Mouse (Mus musculus) bone marrow macrophage, adult 2 months (primary cell): Measurements from ENCODE around the gene F830045P16Rik. TPM values are rescaled to one million over a fixed set of nuclear protein-coding genes. Genes with fewer than 3 reads are reported as not detected.
"Not testable (repeated sequence)": the region's sequence is repeated elsewhere in the genome, so short reads cannot be mapped to it uniquely, and the experiment has no call there.

ENCODE experiments used
- H3K27ac ChIP-seq: 2 replicates; pipeline ENCODE4 v1.5.1; 2012; ENCODE audit warnings: low read depth, low read length; ENCODE audit not compliant: insufficient read depth
- H3K4me1 ChIP-seq: 2 replicates; pipeline ENCODE4 v1.6.1; 2012; ENCODE audit warnings: low read length; ENCODE audit not compliant: control insufficient read depth, insufficient read depth
- H3K4me3 ChIP-seq: 2 replicates; pipeline ENCODE4 v1.5.1; 2012; ENCODE audit warnings: mild to moderate bottlenecking, low read length, moderate library complexity; ENCODE audit not compliant: insufficient read depth
- CTCF ChIP-seq: IDR thresholded peaks from 2 replicates; pipeline ENCODE4 v1.5.1; 2012; ENCODE audit warnings: low read depth, mild to moderate bottlenecking, low read length, moderate library complexity
- POLR2A ChIP-seq: IDR thresholded peaks from 2 replicates; pipeline ENCODE4 v1.6.1; 2012; ENCODE audit warnings: mild to moderate bottlenecking, low read depth, low read length, borderline replicate concordance
- polyA plus RNA-seq: library from polyadenylated mRNA; stranded (reverse); fragments of >200 nt; gene quantifications from 2 replicates; pipeline ENCODE4 v1.2.4, GENCODE M21; 2012; ENCODE audit not compliant: missing spikeins, insufficient read depth, insufficient read length

F830045P16Rik gene
- polyA plus RNA-seq, 1 experiment: 0.28 TPM

GRCm38 (mm10) chr2:129529297-129530209 lies 6.8 kb downstream of the F830045P16Rik start:
- no peak overlapping the region for H3K4me3 ChIP-seq
- peaks cover 15% of the 10 kb centered on the region for H3K4me1 ChIP-seq
- no peak overlapping the region for H3K27ac ChIP-seq
- no peak for TF ChIP-seq POLR2A
- TF ChIP-seq CTCF: no peak

GRCm38 (mm10) chr2:129527916-129528315 lies 8.5 kb downstream of the F830045P16Rik start:
- TF ChIP-seq POLR2A (no peak), CTCF (no peak)
- Histone ChIP-seq H3K27ac (no peak overlapping the region), H3K4me1 (peaks cover 13% of the 10 kb centered on the region), H3K4me3 (no peak overlapping the region)

GRCm38 (mm10) chr2:129526322-129526721 lies 10.1 kb downstream of the F830045P16Rik start:
- Histone ChIP-seq H3K27ac (no peak overlapping the region), H3K4me1 (peaks cover 13% of the 10 kb centered on the region), H3K4me3 (no peak overlapping the region)
- TF ChIP-seq CTCF: no peak
- TF ChIP-seq POLR2A: no peak

- Histone ChIP-seq H3K4me3 (no peak overlapping the region), H3K4me1 (peaks cover 13% of the 10 kb centered on the region), H3K27ac (no peak overlapping the region)
- TF ChIP-seq POLR2A (no peak), CTCF (no peak)
These were observed 10.8 kb downstream of the F830045P16Rik start for GRCm38 (mm10) chr2:129525644-129526043.

- no peak for TF ChIP-seq POLR2A
- no peak for TF ChIP-seq CTCF
- Histone ChIP-seq H3K4me3 (no peak overlapping the region), H3K27ac (no peak overlapping the region), H3K4me1 (peaks cover 36% of the 10 kb centered on the region)
These were observed 17.9 kb downstream of the F830045P16Rik start for GRCm38 (mm10) chr2:129518526-129518925.

GRCm38 (mm10) chr2:129514923-129515920 lies 21.2 kb downstream of the F830045P16Rik start:
- peaks cover 46% of the 10 kb centered on the region for H3K4me1 ChIP-seq
- H3K27ac ChIP-seq: peak overlapping the region; percentile 100
- peak overlapping the region; percentile 45 for H3K4me3 ChIP-seq
- TF ChIP-seq POLR2A (no peak), CTCF (no peak)

- H3K27ac ChIP-seq: peak overlapping the region; percentile 100
- TF ChIP-seq POLR2A (no peak), CTCF (no peak)
- peak overlapping the region; percentile 39 for H3K4me3 ChIP-seq
- H3K4me1 ChIP-seq: peaks cover 44% of the 10 kb centered on the region
These were observed 22.1 kb downstream of the F830045P16Rik start for GRCm38 (mm10) chr2:129514401-129514667.

GRCm38 (mm10) chr2:129513546-129514400 lies 22.6 kb downstream of the F830045P16Rik start:
- Histone ChIP-seq H3K4me1 (peaks cover 40% of the 10 kb centered on the region), H3K4me3 (no peak overlapping the region), H3K27ac (peak overlapping the region; percentile 100)
- TF ChIP-seq CTCF (no peak), POLR2A (no peak)

- Histone ChIP-seq H3K4me1 (peaks cover 30% of the 10 kb centered on the region), H3K27ac (peak overlapping the region; percentile 87)
- H3K4me3 ChIP-seq: not testable (repeated sequence)
These were observed 24.3 kb downstream of the F830045P16Rik start for GRCm38 (mm10) chr2:129512147-129512546.
